Mouse (Mus musculus): ENCODE measurements around the gene 6430571L13Rik. TPM values are rescaled to one million over a fixed set of nuclear protein-coding genes. Genes with fewer than 3 reads are reported as not detected.

The 6430571L13Rik gene
- polyA plus RNA-seq, 1 experiment from 2014 or later = 9.7 TPM

- H3K27ac ChIP-seq = no peak overlapping the region
- 88% methylated on average over 9 of the region's 9 CpGs for WGBS
- ATAC-seq (replicated peaks) = no peak
- no peaks in the 10 kb centered on the region for H3K36me3 ChIP-seq (replicated peaks)
- no peak overlapping the region for H3K4me3 ChIP-seq
- H3K9me3 ChIP-seq = no peaks in the 10 kb centered on the region
- H3K27me3 ChIP-seq (replicated peaks) = no peaks in the 10 kb centered on the region
- H3K4me1 ChIP-seq = no peaks in the 10 kb centered on the region
- no peak overlapping the region for H3K9ac ChIP-seq
- no peak overlapping the region for H3K4me2 ChIP-seq
Observed at GRCm38 (mm10) chr9:107308346-107309000, 31.9 kb upstream of the 6430571L13Rik start.

GRCm38 (mm10) chr9:107309171-107309570 lies 31.2 kb upstream of the 6430571L13Rik start:
- Histone ChIP-seq H3K36me3 (replicated peaks) (no peaks in the 10 kb centered on the region), H3K9me3 (no peaks in the 10 kb centered on the region), H3K27ac (no peak overlapping the region), H3K27me3 (replicated peaks) (no peaks in the 10 kb centered on the region), H3K4me3 (no peak overlapping the region), H3K4me2 (no peak overlapping the region), H3K4me1 (no peaks in the 10 kb centered on the region), H3K9ac (no peak overlapping the region)
- WGBS = 85% methylated on average over 9 of the region's 9 CpGs
- ATAC-seq (replicated peaks) = no peak

GRCm38 (mm10) chr9:107309600-107309999 lies 30.8 kb upstream of the 6430571L13Rik start:
- no peak overlapping the region for H3K4me2 ChIP-seq
- H3K9me3 ChIP-seq = no peaks in the 10 kb centered on the region
- no peaks in the 10 kb centered on the region for H3K4me1 ChIP-seq
- no peaks in the 10 kb centered on the region for H3K36me3 ChIP-seq (replicated peaks)
- no peaks in the 10 kb centered on the region for H3K27me3 ChIP-seq (replicated peaks)
- no peak overlapping the region for H3K27ac ChIP-seq
- WGBS = 68% methylated on average over 5 of the region's 5 CpGs
- no peak for ATAC-seq (replicated peaks)
- no peak overlapping the region for H3K4me3 ChIP-seq
- no peak overlapping the region for H3K9ac ChIP-seq

- H3K4me2 ChIP-seq = no peak overlapping the region
- 65% methylated on average over 10 of the region's 10 CpGs for WGBS
Observed at GRCm38 (mm10) chr9:107312811-107313584, 27.4 kb upstream of the 6430571L13Rik start.

GRCm38 (mm10) chr9:107313926-107314325 lies 26.5 kb upstream of the 6430571L13Rik start:
- Histone ChIP-seq H3K4me2 (no peak overlapping the region), H3K36me3 (replicated peaks) (no peaks in the 10 kb centered on the region), H3K4me1 (no peaks in the 10 kb centered on the region), H3K9me3 (no peaks in the 10 kb centered on the region), H3K27me3 (replicated peaks) (no peaks in the 10 kb centered on the region), H3K27ac (no peak overlapping the region), H3K9ac (no peak overlapping the region), H3K4me3 (no peak overlapping the region)
- ATAC-seq (replicated peaks) = no peak
- 83% methylated on average over 3 of the region's 3 CpGs for WGBS

More at GRCm38 (mm10) chr9:107312811-107313584, 27.4 kb upstream of the 6430571L13Rik start:
- no peaks in the 10 kb centered on the region for H3K4me1 ChIP-seq
- H3K9ac ChIP-seq = no peak overlapping the region
- no peak overlapping the region for H3K4me3 ChIP-seq
- no peaks in the 10 kb centered on the region for H3K9me3 ChIP-seq
- H3K36me3 ChIP-seq (replicated peaks) = no peaks in the 10 kb centered on the region
- no peak overlapping the region for H3K27ac ChIP-seq
- H3K27me3 ChIP-seq (replicated peaks) = no peaks in the 10 kb centered on the region
- ATAC-seq (replicated peaks) = no peak

- WGBS = 73% methylated on average over 2 of the region's 2 CpGs
- no peaks in the 10 kb centered on the region for H3K4me1 ChIP-seq
- no peak overlapping the region for H3K4me3 ChIP-seq
- H3K9ac ChIP-seq = no peak overlapping the region
- H3K4me2 ChIP-seq = no peak overlapping the region
- H3K27ac ChIP-seq = no peak overlapping the region
- ATAC-seq (replicated peaks) = no peak
- no peaks in the 10 kb centered on the region for H3K36me3 ChIP-seq (replicated peaks)
- no peaks in the 10 kb centered on the region for H3K9me3 ChIP-seq
- no peaks in the 10 kb centered on the region for H3K27me3 ChIP-seq (replicated peaks)
Observed at GRCm38 (mm10) chr9:107315791-107316190, 24.6 kb upstream of the 6430571L13Rik start.

- Histone ChIP-seq H3K4me1 (no peaks in the 10 kb centered on the region), H3K36me3 (replicated peaks) (no peaks in the 10 kb centered on the region), H3K4me3 (no peak overlapping the region), H3K4me2 (no peak overlapping the region), H3K9ac (no peak overlapping the region), H3K9me3 (no peaks in the 10 kb centered on the region), H3K27me3 (replicated peaks) (no peaks in the 10 kb centered on the region), H3K27ac (no peak overlapping the region)
- ATAC-seq (replicated peaks) = no peak
- WGBS = 90% methylated on average over 8 of the region's 8 CpGs
Observed at GRCm38 (mm10) chr9:107322461-107323050, 17.8 kb upstream of the 6430571L13Rik start.

- 67% methylated on average over 6 of the region's 6 CpGs for WGBS
- ATAC-seq (replicated peaks) = no peak
Observed at GRCm38 (mm10) chr9:107323558-107323957, 16.8 kb upstream of the 6430571L13Rik start.

GRCm38 (mm10) chr9:107324799-107325561 lies 15.4 kb upstream of the 6430571L13Rik start:
- Histone ChIP-seq H3K4me1 (no peaks in the 10 kb centered on the region), H3K9me3 (no peaks in the 10 kb centered on the region), H3K4me3 (no peak overlapping the region), H3K4me2 (no peak overlapping the region), H3K27ac (no peak overlapping the region), H3K36me3 (replicated peaks) (no peaks in the 10 kb centered on the region; the same call in 1 of the 2 replicates), H3K9ac (no peak overlapping the region), H3K27me3 (replicated peaks) (no peaks in the 10 kb centered on the region)
- ATAC-seq (replicated peaks) = no peak
- WGBS = 57% methylated on average over 4 of the region's 4 CpGs

More at GRCm38 (mm10) chr9:107323558-107323957, 16.8 kb upstream of the 6430571L13Rik start:
- no peaks in the 10 kb centered on the region; the same call in 1 of the 2 replicates for H3K36me3 ChIP-seq (replicated peaks)
- H3K27me3 ChIP-seq (replicated peaks) = no peaks in the 10 kb centered on the region
- H3K4me1 ChIP-seq = no peaks in the 10 kb centered on the region
- H3K9me3 ChIP-seq = no peaks in the 10 kb centered on the region
- H3K27ac ChIP-seq = no peak overlapping the region
- no peak overlapping the region for H3K4me3 ChIP-seq
- H3K9ac ChIP-seq = no peak overlapping the region
- no peak overlapping the region for H3K4me2 ChIP-seq

GRCm38 (mm10) chr9:107325904-107326303 lies 14.5 kb upstream of the 6430571L13Rik start:
- H3K4me3 ChIP-seq = no peak overlapping the region
- no peak overlapping the region for H3K27ac ChIP-seq
- no peaks in the 10 kb centered on the region for H3K27me3 ChIP-seq (replicated peaks)
- no peaks in the 10 kb centered on the region; the same call in 1 of the 2 replicates for H3K36me3 ChIP-seq (replicated peaks)
- no peak overlapping the region for H3K9ac ChIP-seq
- no peak for ATAC-seq (replicated peaks)
- H3K9me3 ChIP-seq = no peaks in the 10 kb centered on the region
- no peak overlapping the region for H3K4me2 ChIP-seq
- no peaks in the 10 kb centered on the region for H3K4me1 ChIP-seq
- WGBS = 91% methylated on average over 7 of the region's 7 CpGs

- 92% methylated on average over 16 of the region's 16 CpGs for WGBS
- Histone ChIP-seq H3K4me3 (no peak overlapping the region), H3K4me1 (no peaks in the 10 kb centered on the region), H3K9me3 (no peaks in the 10 kb centered on the region), H3K9ac (no peak overlapping the region), H3K36me3 (replicated peaks) (no peaks in the 10 kb centered on the region; the same call in none of the 2 replicates), H3K27ac (no peak overlapping the region), H3K4me2 (no peak overlapping the region), H3K27me3 (replicated peaks) (no peaks in the 10 kb centered on the region)
- ATAC-seq (replicated peaks) = no peak
Observed at GRCm38 (mm10) chr9:107327879-107328620, 12.4 kb upstream of the 6430571L13Rik start.
